Mouse (Mus musculus) MN1 (cell line): ENCODE results near the gene Dock9.
"Not testable (repeated sequence)": the region's sequence is repeated elsewhere in the genome, so short reads cannot be mapped to it uniquely, and the experiment has no call there.

Experiments used
- DNase-seq: peaks from one replicate; pipeline ENCODE4 v3.0.0-alpha.2; 2016; ENCODE audit warnings: low spot score

Gene Dock9

GRCm38 (mm10) chr14:121660167-121660894 lies 137.3 kb downstream of the Dock9 start:
- DNase-seq = no peak

GRCm38 (mm10) chr14:121659061-121659824 lies 138.4 kb downstream of the Dock9 start:
- no peak for DNase-seq

GRCm38 (mm10) chr14:121658537-121658936 lies 139.1 kb downstream of the Dock9 start:
- no peak for DNase-seq

GRCm38 (mm10) chr14:121657633-121658032 lies 140.0 kb downstream of the Dock9 start:
- DNase-seq = no peak

GRCm38 (mm10) chr14:121656912-121657311 lies 140.7 kb downstream of the Dock9 start:
- no peak for DNase-seq

- no peak for DNase-seq
Measured at GRCm38 (mm10) chr14:121654977-121655376, 142.7 kb downstream of the Dock9 start.

- no peak for DNase-seq
Measured at GRCm38 (mm10) chr14:121654416-121654967, 143.1 kb downstream of the Dock9 start.

GRCm38 (mm10) chr14:121653717-121654116 lies 143.9 kb downstream of the Dock9 start:
- no peak for DNase-seq

GRCm38 (mm10) chr14:121653241-121653640 lies 144.4 kb downstream of the Dock9 start:
- DNase-seq = no peak

GRCm38 (mm10) chr14:121648581-121649060 lies 149.0 kb downstream of the Dock9 start:
- no peak for DNase-seq

GRCm38 (mm10) chr14:121647693-121648092 lies 149.9 kb downstream of the Dock9 start:
- DNase-seq = no peak

GRCm38 (mm10) chr14:121646617-121647016 lies 151.0 kb downstream of the Dock9 start:
- DNase-seq = no peak

- DNase-seq = no peak
Measured at GRCm38 (mm10) chr14:121644302-121644701, 153.3 kb downstream of the Dock9 start.

GRCm38 (mm10) chr14:121641271-121641670 lies 156.4 kb downstream of the Dock9 start:
- no peak for DNase-seq

- peak; percentile 24 for DNase-seq
Measured at GRCm38 (mm10) chr14:121636935-121637510, 160.6 kb downstream of the Dock9 start.

GRCm38 (mm10) chr14:121634736-121635430 lies 162.8 kb downstream of the Dock9 start:
- DNase-seq = no peak

GRCm38 (mm10) chr14:121634093-121634735 lies 163.4 kb downstream of the Dock9 start:
- peak; percentile 70 for DNase-seq

- DNase-seq = no peak
Measured at GRCm38 (mm10) chr14:121631934-121632333, 165.7 kb downstream of the Dock9 start.

- DNase-seq = no peak
Measured at GRCm38 (mm10) chr14:121626741-121627140, 170.9 kb downstream of the Dock9 start.

GRCm38 (mm10) chr14:121623996-121624542 lies 173.6 kb downstream of the Dock9 start:
- DNase-seq = not testable (repeated sequence)

- no peak for DNase-seq
Measured at GRCm38 (mm10) chr14:121621806-121622205, 175.8 kb downstream of the Dock9 start.
